Mouse (Mus musculus) megakaryocyte, embryonic 14.5 days (primary cell): ENCODE data around the gene Chuk. TPM values are rescaled to one million over a fixed set of nuclear protein-coding genes. Genes with fewer than 3 reads are reported as not detected.
A peak's percentile ranks its signal among the peaks of the same experiment; 100 is the strongest.

Experiments
- H3K27me3 ChIP-seq: replicated peaks from 2 replicates; pipeline ENCODE3; 2012; ENCODE audit warnings: inconsistent platforms
- H3K36me3 ChIP-seq: replicated peaks from 2 replicates; pipeline ENCODE3; 2012; ENCODE audit warnings: low read length, inconsistent platforms, mixed read lengths
- H3K4me1 ChIP-seq: 2 replicates; pipeline ENCODE4 v1.6.1; 2012; ENCODE audit warnings: inconsistent platforms
- H3K4me3 ChIP-seq: replicated peaks from 2 replicates; pipeline ENCODE3; 2012; ENCODE audit warnings: moderate library complexity, mild to moderate bottlenecking, inconsistent platforms
- H3K9me3 ChIP-seq: 2 replicates; pipeline ENCODE4 v1.6.1; 2012; ENCODE audit warnings: inconsistent platforms
- FLI1 ChIP-seq: IDR thresholded peaks from 2 replicates; pipeline ENCODE4 v1.6.1; 2012; ENCODE audit warnings: low read length, inconsistent platforms, mixed read lengths
- GATA1 ChIP-seq: IDR thresholded peaks from 3 replicates; pipeline ENCODE4 v1.6.1; 2012; ENCODE audit warnings: mixed read lengths, low read length, inconsistent platforms, borderline replicate concordance
- polyA plus RNA-seq: library from polyadenylated mRNA; stranded (reverse); fragments of >175 nt; gene quantifications from 2 replicates; pipeline ENCODE4 v1.2.3, GENCODE M21; 2012; ENCODE audit warnings: low replicate concordance; ENCODE audit not compliant: insufficient read depth

Gene Chuk
- polyA plus RNA-seq, 1 experiment: 4.9 TPM

GRCm38 (mm10) chr19:44108996-44109395, 1.7 kb upstream of the Chuk start:
- H3K36me3 ChIP-seq: peaks cover 49% of the 10 kb centered on the region
- H3K9me3 ChIP-seq: no peaks in the 10 kb centered on the region
- TF ChIP-seq FLI1 (no peak), GATA1 (no peak)
- peaks cover 50% of the 10 kb centered on the region for H3K4me1 ChIP-seq
- H3K27me3 ChIP-seq: no peaks in the 10 kb centered on the region
- H3K4me3 ChIP-seq: peak overlapping the region; percentile 54

GRCm38 (mm10) chr19:44107661-44108521, 611 bp upstream of the Chuk start:
- Histone ChIP-seq H3K27me3 (no peaks in the 10 kb centered on the region), H3K9me3 (no peaks in the 10 kb centered on the region), H3K36me3 (peaks cover 44% of the 10 kb centered on the region), H3K4me1 (peaks cover 57% of the 10 kb centered on the region), H3K4me3 (peak overlapping the region; percentile 100)
- TF ChIP-seq GATA1 (no peak), FLI1 (no peak)

DNA sequence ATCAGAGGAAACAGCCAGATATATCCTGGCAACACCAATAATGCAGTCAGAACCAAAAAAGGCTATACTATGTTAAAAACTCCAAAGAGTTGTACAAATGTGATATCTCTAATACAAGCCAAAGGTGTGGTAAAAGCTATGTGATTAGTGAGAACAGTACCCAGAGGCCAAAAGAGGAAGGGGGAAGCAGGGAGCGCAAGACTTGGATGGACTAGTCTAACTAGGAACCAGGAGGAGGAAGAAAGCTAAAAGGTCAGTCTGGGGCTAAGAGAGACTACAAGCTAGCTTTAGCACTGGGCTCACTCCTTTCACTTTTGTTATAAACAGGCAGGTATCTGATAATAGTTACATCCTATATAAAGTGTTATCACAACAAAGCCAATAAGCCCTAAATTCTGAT, 2.9 kb downstream of the Chuk start:
- Histone ChIP-seq H3K36me3 (peaks cover 38% of the 10 kb centered on the region), H3K9me3 (no peaks in the 10 kb centered on the region), H3K27me3 (no peaks in the 10 kb centered on the region), H3K4me3 (peak overlapping the region; percentile 26), H3K4me1 (peaks cover 67% of the 10 kb centered on the region)
- TF ChIP-seq GATA1 (no peak), FLI1 (no peak)

GRCm38 (mm10) chr19:44103001-44103400, 4.3 kb downstream of the Chuk start:
- Histone ChIP-seq H3K9me3 (no peaks in the 10 kb centered on the region), H3K4me1 (peaks cover 54% of the 10 kb centered on the region), H3K4me3 (peak overlapping the region; percentile 56), H3K36me3 (peaks cover 50% of the 10 kb centered on the region), H3K27me3 (no peaks in the 10 kb centered on the region)
- no peak for TF ChIP-seq GATA1
- no peak for TF ChIP-seq FLI1

GRCm38 (mm10) chr19:44100840-44101239, 6.4 kb downstream of the Chuk start:
- Histone ChIP-seq H3K4me3 (no peak overlapping the region), H3K4me1 (peaks cover 39% of the 10 kb centered on the region), H3K9me3 (peaks cover 7% of the 10 kb centered on the region), H3K36me3 (peaks cover 72% of the 10 kb centered on the region), H3K27me3 (no peaks in the 10 kb centered on the region)
- TF ChIP-seq FLI1: no peak

DNA sequence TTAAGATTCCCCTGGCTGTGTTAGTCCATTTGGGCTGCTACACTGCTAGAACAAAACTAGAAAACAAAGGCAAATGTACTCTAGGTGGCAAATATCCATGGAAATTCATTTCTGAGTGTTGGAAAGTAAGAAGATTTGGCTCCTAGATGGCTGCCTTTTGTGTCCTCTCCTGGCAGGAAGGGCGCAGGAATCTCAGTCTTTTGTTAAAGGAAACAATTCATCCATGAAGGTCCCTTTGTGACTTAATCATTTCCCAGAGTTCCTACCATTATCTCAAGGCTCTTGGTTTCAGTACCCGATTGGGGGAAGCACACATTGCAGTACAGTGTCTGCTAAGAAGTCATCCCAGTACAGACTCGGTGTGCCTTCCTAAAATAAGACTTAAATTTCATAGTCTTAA, 21.0 kb downstream of the Chuk start:
- H3K4me3 ChIP-seq: no peak overlapping the region
- TF ChIP-seq GATA1 (no peak), FLI1 (no peak)
- H3K9me3 ChIP-seq: no peaks in the 10 kb centered on the region
- peaks cover 94% of the 10 kb centered on the region for H3K36me3 ChIP-seq
- H3K27me3 ChIP-seq: no peaks in the 10 kb centered on the region
- H3K4me1 ChIP-seq: peaks cover 19% of the 10 kb centered on the region

- TF ChIP-seq GATA1: no peak
- no peak for TF ChIP-seq FLI1
- Histone ChIP-seq H3K9me3 (no peaks in the 10 kb centered on the region), H3K36me3 (peaks cover 92% of the 10 kb centered on the region), H3K27me3 (no peaks in the 10 kb centered on the region), H3K4me3 (no peak overlapping the region), H3K4me1 (peaks cover 31% of the 10 kb centered on the region)
Measured at GRCm38 (mm10) chr19:44080920-44081319, 26.4 kb downstream of the Chuk start.

DNA sequence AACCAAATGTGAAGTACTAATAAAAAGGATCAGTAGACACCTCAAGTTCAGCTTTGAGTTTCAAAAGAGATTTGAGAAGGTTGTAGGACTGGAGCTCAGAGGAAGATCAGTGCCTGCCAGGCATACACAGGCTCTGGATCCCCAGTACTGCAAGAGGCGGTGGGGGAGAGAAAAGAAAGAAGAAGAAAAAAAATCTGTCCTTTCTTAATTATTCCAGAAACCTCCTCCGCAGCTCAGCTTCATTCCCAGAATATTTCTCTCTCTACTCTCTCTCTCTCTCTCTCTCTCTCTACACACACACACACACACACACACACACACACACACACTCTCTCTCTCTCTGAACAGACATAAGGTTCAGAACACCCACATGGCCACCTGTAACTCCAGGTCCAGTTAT, 27.3 kb downstream of the Chuk start:
- H3K9me3 ChIP-seq: no peaks in the 10 kb centered on the region
- H3K4me3 ChIP-seq: no peak overlapping the region
- peaks cover 23% of the 10 kb centered on the region for H3K4me1 ChIP-seq
- H3K27me3 ChIP-seq: no peaks in the 10 kb centered on the region
- peaks cover 92% of the 10 kb centered on the region for H3K36me3 ChIP-seq
- no peak for TF ChIP-seq FLI1
- TF ChIP-seq GATA1: no peak

GRCm38 (mm10) chr19:44077024-44077423, 30.3 kb downstream of the Chuk start:
- no peak overlapping the region for H3K4me3 ChIP-seq
- H3K36me3 ChIP-seq: peaks cover 90% of the 10 kb centered on the region
- H3K27me3 ChIP-seq: no peaks in the 10 kb centered on the region
- TF ChIP-seq GATA1 (no peak), FLI1 (no peak)
- H3K9me3 ChIP-seq: no peaks in the 10 kb centered on the region
- peaks cover 28% of the 10 kb centered on the region for H3K4me1 ChIP-seq

DNA sequence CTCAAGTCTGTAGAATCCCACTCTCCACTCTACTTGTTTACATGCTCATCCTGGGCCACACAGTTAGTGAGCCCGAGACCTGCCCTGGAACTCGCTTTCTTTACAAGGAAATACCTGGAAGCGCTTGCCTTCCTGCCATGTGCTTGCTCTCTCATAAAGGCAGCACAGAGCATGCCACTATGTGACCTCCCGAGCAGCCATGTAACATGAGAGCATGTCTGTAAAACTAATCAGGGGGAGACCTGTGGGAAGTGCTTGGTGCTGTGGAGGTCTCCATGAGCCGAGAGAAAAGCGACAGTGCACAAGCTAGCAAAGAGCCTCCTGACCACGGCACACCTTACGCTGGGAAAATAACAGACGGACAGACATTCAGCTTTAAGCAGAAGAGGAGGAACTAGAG, 30.8 kb downstream of the Chuk start:
- H3K4me3 ChIP-seq: no peak overlapping the region
- TF ChIP-seq GATA1: no peak
- no peak for TF ChIP-seq FLI1
- no peaks in the 10 kb centered on the region for H3K9me3 ChIP-seq
- peaks cover 91% of the 10 kb centered on the region for H3K36me3 ChIP-seq
- no peaks in the 10 kb centered on the region for H3K27me3 ChIP-seq
- peaks cover 29% of the 10 kb centered on the region for H3K4me1 ChIP-seq
